Mouse (Mus musculus): Measurements from ENCODE around the gene F12.

DNA sequence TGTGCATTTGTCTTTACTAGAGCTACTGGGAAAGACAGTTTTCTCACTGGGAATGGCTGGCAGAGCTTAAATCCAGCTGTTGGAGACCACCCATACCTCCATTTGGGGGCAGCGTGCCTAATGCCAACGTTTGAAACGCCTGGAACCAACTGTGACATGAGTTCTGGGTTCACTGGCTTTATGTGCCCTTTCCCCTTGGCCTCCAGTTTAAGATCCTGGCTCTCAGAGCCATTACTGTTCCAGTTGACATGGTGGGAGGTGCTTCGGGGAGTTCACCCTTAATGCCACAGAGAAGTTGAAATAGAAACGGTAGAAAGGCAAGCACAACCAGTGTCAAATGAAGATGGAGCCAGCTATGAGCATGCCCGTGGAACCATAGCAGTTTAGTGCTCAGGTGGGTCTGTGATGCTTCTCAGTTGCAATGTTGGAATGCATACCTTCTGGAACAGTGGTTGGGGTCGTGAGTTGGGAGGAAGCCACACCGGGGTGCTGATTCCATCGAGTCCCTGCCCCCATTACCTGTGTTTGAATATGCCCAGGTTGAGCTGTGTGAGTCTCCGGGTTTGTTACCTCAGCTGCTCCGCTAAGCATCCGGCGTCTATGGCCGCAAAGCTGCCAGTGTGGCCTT is 36.9 kb upstream of the F12 start:
- TF ChIP-seq ZMIZ1 (IDR thresholded peaks at IDR 0.05; ENCODE audit: low read depth, low read length) (no peak), USF2 (IDR thresholded peaks at IDR 0.05; ENCODE audit: borderline replicate concordance in 1 of 2, insufficient read depth in 1 of 2, low read depth in 1 of 2, low read length in 2 of 2) (no peak), POLR2A (IDR thresholded peaks at IDR 0.05; ENCODE audit: control insufficient read depth in 1 of 2, insufficient read depth in 1 of 2, low read depth in 1 of 2, low read length in 2 of 2, poor library complexity in 1 of 2) (no peak; a peak in 1 of 4 replicates), CHD2 (IDR thresholded peaks at IDR 0.05; ENCODE audit: low read length) (no peak), CTCF (IDR thresholded peaks at IDR 0.05 in 2 of 3, conservative IDR thresholded peaks at IDR 0.05 in 1 of 3; ENCODE audit: control insufficient read depth in 1 of 3, insufficient read depth in 1 of 3, low read depth in 2 of 3, low read length in 3 of 3, poor library complexity in 1 of 3, severe bottlenecking in 1 of 3) (no peak), EP300 (IDR thresholded peaks at IDR 0.05; ENCODE audit: low read depth in 1 of 2, low read length in 2 of 2) (no peak), ETS1 (IDR thresholded peaks at IDR 0.05; ENCODE audit: low read depth, low read length) (no peak), UBTF (IDR thresholded peaks at IDR 0.05; ENCODE audit: borderline replicate concordance, insufficient read depth, low read depth, low read length) (no peak), HCFC1 (IDR thresholded peaks at IDR 0.05; ENCODE audit: low read depth, low read length) (no peak)

Measured in MEL (cell line).